Mouse (Mus musculus): Measurements from ENCODE around the gene Ap1m1. TPM values are rescaled to one million over a fixed set of nuclear protein-coding genes. Genes with fewer than 3 reads are reported as not detected.

Ap1m1 gene
- polyA plus RNA-seq, 1 experiment from 2014 or later = 118 TPM

DNA sequence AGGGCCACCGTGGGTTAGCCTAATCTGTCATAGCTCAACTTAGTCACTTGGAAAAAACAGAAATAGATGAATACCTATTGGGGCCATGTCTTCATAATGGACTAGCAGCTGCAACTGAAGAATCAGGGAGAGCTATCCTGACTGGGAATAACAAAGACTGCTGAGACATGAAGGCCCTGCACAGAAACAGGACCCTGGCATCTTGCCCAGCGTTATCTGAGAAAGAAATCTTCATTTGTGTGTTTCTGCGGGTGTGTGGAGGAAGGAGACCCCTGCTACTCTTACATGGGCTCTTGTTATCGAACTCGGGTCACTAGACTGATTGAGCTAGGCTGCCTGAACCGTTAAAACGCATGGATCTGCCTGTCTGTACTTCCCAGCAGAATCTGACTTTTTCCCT is 1.1 kb downstream of the Ap1m1 start:
- Histone ChIP-seq H3K27ac (replicated peaks; ENCODE audit: low read depth, low read length) (no peak overlapping the region), H3K4me2 (ENCODE audit: low read depth, severe bottlenecking) (peak overlapping the region; percentile 64), H3K4me1 (ENCODE audit: control insufficient read depth, insufficient read depth, low read length) (peaks cover 3% of the 10 kb centered on the region; the same call in 1 of the 2 replicates), H3K36me3 (ENCODE audit: control insufficient read depth, insufficient read depth, low read length) (no peaks in the 10 kb centered on the region), H3K4me3 (ENCODE audit: low read depth, low read length) (peak overlapping the region; percentile 64), H3K9ac (ENCODE audit: low read length) (peak overlapping the region; percentile 65), H3K27me3 (ENCODE audit: control insufficient read depth, insufficient read depth, low read length) (no peaks in the 10 kb centered on the region), H3K9me3 (ENCODE audit: control insufficient read depth, low read length) (no peaks in the 10 kb centered on the region)
- WGBS = 81% methylated on average over 7 of the region's 7 CpGs
- DNase-seq (ENCODE audit: low spot score) (no peak), ATAC-seq (ENCODE audit: insufficient number of reproducible peaks, low FRiP score, low TSS enrichment, low read depth) (no peak)

DNA sequence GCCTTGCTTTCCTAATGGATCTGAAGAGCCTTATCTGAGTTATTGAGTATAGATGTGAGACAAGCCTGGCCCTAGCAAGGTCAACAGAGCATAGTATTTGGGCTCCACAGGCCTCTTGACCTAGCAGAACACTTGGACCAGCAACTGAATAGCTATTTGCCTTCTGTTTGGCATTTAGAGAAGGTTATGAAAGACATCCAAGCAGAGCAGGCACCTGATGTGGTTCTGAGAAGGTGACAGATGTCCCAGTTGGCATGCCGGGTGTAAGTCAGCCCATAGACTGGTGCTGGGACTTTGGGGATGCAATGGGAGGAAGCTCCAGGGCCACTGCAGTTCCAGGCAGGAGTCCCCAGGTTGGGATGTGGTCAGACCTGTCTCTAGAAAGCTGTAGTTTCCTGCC is 2.4 kb downstream of the Ap1m1 start:
- Histone ChIP-seq H3K9ac (ENCODE audit: low read length) (no peak overlapping the region), H3K4me2 (ENCODE audit: low read depth, severe bottlenecking) (no peak overlapping the region), H3K4me1 (ENCODE audit: control insufficient read depth, insufficient read depth, low read length) (peaks cover 3% of the 10 kb centered on the region; the same call in 1 of the 2 replicates), H3K9me3 (ENCODE audit: control insufficient read depth, low read length) (no peaks in the 10 kb centered on the region), H3K4me3 (ENCODE audit: low read depth, low read length) (no peak overlapping the region), H3K27ac (replicated peaks; ENCODE audit: low read depth, low read length) (no peak overlapping the region), H3K27me3 (ENCODE audit: control insufficient read depth, insufficient read depth, low read length) (no peaks in the 10 kb centered on the region), H3K36me3 (ENCODE audit: control insufficient read depth, insufficient read depth, low read length) (no peaks in the 10 kb centered on the region)
- ATAC-seq (ENCODE audit: insufficient number of reproducible peaks, low FRiP score, low TSS enrichment, low read depth) (no peak), DNase-seq (ENCODE audit: low spot score) (no peak)
- WGBS = 96% methylated on average over 1 of the region's 1 CpGs

DNA sequence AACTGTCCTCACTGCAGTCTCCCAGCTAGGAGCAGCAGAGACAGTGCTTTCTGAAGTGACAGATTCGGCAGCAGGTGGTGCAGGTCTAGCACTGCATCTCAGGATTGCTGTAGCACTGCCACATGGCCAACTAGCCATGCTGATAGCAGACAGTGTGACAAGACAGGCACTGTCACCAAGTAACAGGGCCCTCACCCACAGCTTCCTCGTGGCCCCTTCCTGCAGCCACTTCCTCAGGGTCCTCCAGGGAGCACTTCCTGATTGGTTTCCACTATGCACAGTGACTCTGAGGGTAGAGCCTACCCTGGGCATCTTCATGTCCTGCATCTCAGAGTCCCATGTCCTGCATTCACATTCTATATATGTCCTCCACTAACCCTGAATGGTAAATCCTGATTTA is 4.8 kb downstream of the Ap1m1 start:
- Histone ChIP-seq H3K9ac (ENCODE audit: low read length) (no peak overlapping the region), H3K9me3 (ENCODE audit: control insufficient read depth, low read length) (no peaks in the 10 kb centered on the region), H3K4me1 (ENCODE audit: control insufficient read depth, insufficient read depth, low read length) (peaks cover 3% of the 10 kb centered on the region; the same call in 1 of the 2 replicates), H3K27ac (replicated peaks; ENCODE audit: low read depth, low read length) (no peak overlapping the region), H3K36me3 (ENCODE audit: control insufficient read depth, insufficient read depth, low read length) (no peaks in the 10 kb centered on the region), H3K27me3 (ENCODE audit: control insufficient read depth, insufficient read depth, low read length) (no peaks in the 10 kb centered on the region), H3K4me2 (ENCODE audit: low read depth, severe bottlenecking) (no peak overlapping the region), H3K4me3 (ENCODE audit: low read depth, low read length) (no peak overlapping the region)
- DNase-seq (ENCODE audit: low spot score) (no peak), ATAC-seq (ENCODE audit: insufficient number of reproducible peaks, low FRiP score, low TSS enrichment, low read depth) (no peak)
- 78% methylated on average over 2 of the region's 2 CpGs for WGBS

DNA sequence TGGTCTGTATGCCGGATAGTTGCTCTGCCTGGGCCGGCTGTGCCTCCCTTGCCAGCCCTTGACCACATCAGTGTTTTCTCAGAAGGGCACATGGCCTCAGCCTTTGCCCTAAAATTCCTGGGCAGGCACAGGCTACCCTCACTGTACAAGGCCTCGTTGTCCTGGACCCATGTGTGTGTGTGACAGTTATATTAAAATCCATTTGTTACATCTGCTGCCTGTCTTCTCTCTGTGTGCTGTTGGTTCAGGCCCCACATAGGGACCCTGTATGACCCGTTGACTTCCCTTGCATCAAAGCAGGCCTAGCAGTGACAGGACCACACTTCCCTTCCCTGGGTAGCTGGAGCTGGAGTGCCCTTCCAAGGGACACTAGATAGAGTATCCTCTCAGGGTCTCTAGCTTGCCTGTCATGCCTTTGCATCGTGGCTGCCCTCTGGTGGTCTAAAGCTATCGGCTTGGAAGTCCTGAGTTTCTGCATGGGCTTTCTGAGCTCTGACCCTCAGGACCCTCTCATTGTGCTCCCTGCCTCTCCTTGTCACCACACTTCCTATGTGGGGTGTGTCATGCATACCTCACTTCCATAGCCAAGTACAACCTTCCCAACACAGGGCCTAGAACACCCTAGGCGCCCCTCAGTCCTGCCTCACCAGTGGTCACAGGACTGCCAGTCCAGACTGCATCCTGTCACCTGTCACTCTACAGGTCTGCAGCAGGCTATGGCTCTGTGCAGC is 17.5 kb downstream of the Ap1m1 start:
- no peaks in the 10 kb centered on the region; the same call in 1 of the 2 replicates for H3K4me1 ChIP-seq (ENCODE audit: control insufficient read depth, insufficient read depth, low read length)
- peaks cover 5% of the 10 kb centered on the region; the same call in 1 of the 2 replicates for H3K36me3 ChIP-seq (ENCODE audit: control insufficient read depth, insufficient read depth, low read length)
- H3K9me3 ChIP-seq (ENCODE audit: control insufficient read depth, low read length) = no peaks in the 10 kb centered on the region
- H3K4me3 ChIP-seq (ENCODE audit: low read depth, low read length) = no peak overlapping the region
- H3K9ac ChIP-seq (ENCODE audit: low read length) = no peak overlapping the region
- H3K27ac ChIP-seq (replicated peaks; ENCODE audit: low read depth, low read length) = no peak overlapping the region
- 52% methylated on average over 7 of the region's 7 CpGs for WGBS
- no peak for ATAC-seq (ENCODE audit: insufficient number of reproducible peaks, low FRiP score, low TSS enrichment, low read depth)
- no peak overlapping the region for H3K4me2 ChIP-seq (ENCODE audit: low read depth, severe bottlenecking)
- DNase-seq (ENCODE audit: low spot score) = peak; percentile 65
- H3K27me3 ChIP-seq (ENCODE audit: control insufficient read depth, insufficient read depth, low read length) = no peaks in the 10 kb centered on the region

DNA sequence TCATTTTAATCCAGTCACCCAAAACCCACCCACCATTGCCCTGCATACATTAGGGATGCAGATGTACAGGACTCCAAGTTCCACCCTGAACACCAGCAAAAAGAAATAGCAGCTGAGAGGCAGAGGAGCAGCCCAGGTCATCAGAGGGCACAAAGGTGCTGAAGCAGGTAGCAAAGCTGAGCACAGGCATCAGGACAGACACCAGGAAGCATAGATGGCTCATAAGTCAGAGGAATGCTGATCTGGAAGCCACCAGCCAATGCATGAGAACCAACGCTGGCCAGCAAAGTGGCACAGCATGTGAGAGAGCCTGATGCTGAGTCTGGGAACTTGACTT is 18.1 kb downstream of the Ap1m1 start:
- WGBS = 100% methylated on average over 1 of the region's 1 CpGs
- Histone ChIP-seq H3K27ac (replicated peaks; ENCODE audit: low read depth, low read length) (no peak overlapping the region), H3K9ac (ENCODE audit: low read length) (no peak overlapping the region), H3K27me3 (ENCODE audit: control insufficient read depth, insufficient read depth, low read length) (no peaks in the 10 kb centered on the region), H3K4me1 (ENCODE audit: control insufficient read depth, insufficient read depth, low read length) (no peaks in the 10 kb centered on the region; the same call in 1 of the 2 replicates), H3K4me3 (ENCODE audit: low read depth, low read length) (no peak overlapping the region), H3K36me3 (ENCODE audit: control insufficient read depth, insufficient read depth, low read length) (no peaks in the 10 kb centered on the region; the same call in 1 of the 2 replicates), H3K4me2 (ENCODE audit: low read depth, severe bottlenecking) (no peak overlapping the region), H3K9me3 (ENCODE audit: control insufficient read depth, low read length) (no peaks in the 10 kb centered on the region)
- no peak for DNase-seq (ENCODE audit: low spot score)
- no peak for ATAC-seq (ENCODE audit: insufficient number of reproducible peaks, low FRiP score, low TSS enrichment, low read depth)

DNA sequence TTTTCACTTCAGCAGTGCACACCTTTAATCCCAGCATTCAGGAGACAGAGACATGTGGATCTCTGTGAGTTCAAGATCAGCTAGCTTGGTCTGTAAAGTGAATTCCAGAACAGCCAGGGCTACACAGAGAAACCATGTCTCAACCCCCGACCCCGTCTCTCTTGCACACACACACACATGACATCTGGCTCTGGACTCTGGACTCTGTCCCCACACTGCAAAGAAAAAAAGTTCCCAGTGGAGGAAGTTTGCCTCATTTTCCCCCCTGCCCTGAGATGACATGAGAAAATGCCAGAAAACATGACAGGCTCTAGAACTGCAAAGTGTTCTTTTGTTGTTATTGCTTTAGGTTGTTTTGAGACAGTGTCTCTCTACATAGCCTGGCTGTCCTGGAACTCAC is 20.0 kb downstream of the Ap1m1 start:
- no peak for ATAC-seq (ENCODE audit: insufficient number of reproducible peaks, low FRiP score, low TSS enrichment, low read depth)
- Histone ChIP-seq H3K4me1 (ENCODE audit: control insufficient read depth, insufficient read depth, low read length) (no peaks in the 10 kb centered on the region; the same call in 1 of the 2 replicates), H3K27ac (replicated peaks; ENCODE audit: low read depth, low read length) (no peak overlapping the region), H3K36me3 (ENCODE audit: control insufficient read depth, insufficient read depth, low read length) (no peaks in the 10 kb centered on the region), H3K4me3 (ENCODE audit: low read depth, low read length) (no peak overlapping the region), H3K27me3 (ENCODE audit: control insufficient read depth, insufficient read depth, low read length) (no peaks in the 10 kb centered on the region), H3K4me2 (ENCODE audit: low read depth, severe bottlenecking) (no peak overlapping the region), H3K9me3 (ENCODE audit: control insufficient read depth, low read length) (no peaks in the 10 kb centered on the region), H3K9ac (ENCODE audit: low read length) (no peak overlapping the region)
- DNase-seq (ENCODE audit: low spot score) = no peak
- WGBS = 74% methylated on average over 2 of the region's 2 CpGs

DNA sequence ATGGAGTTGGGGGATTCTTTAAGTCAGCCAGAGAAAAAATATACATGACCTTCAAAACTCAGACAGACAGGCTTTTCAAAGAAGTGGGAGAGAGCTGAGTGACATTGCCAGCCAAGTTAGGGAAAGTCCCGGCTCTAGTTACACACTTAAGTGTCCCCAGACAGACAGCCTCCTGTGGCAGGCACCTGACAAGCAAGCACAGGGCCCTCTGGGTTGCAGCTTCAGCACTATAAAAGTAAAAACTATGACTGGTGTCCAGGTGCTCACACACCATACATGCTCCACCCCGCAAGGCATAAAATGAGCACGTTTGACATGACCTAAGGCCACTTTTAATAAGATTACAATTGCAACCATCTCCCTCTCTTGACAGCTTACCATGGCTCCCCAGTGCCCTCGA is 20.8 kb downstream of the Ap1m1 start:
- no peak overlapping the region for H3K4me3 ChIP-seq (ENCODE audit: low read depth, low read length)
- H3K27me3 ChIP-seq (ENCODE audit: control insufficient read depth, insufficient read depth, low read length) = no peaks in the 10 kb centered on the region
- H3K4me1 ChIP-seq (ENCODE audit: control insufficient read depth, insufficient read depth, low read length) = no peaks in the 10 kb centered on the region; the same call in 1 of the 2 replicates
- no peak overlapping the region for H3K27ac ChIP-seq (replicated peaks; ENCODE audit: low read depth, low read length)
- H3K36me3 ChIP-seq (ENCODE audit: control insufficient read depth, insufficient read depth, low read length) = no peaks in the 10 kb centered on the region
- H3K9ac ChIP-seq (ENCODE audit: low read length) = no peak overlapping the region
- H3K9me3 ChIP-seq (ENCODE audit: control insufficient read depth, low read length) = no peaks in the 10 kb centered on the region
- DNase-seq (ENCODE audit: low spot score) (no peak), ATAC-seq (ENCODE audit: insufficient number of reproducible peaks, low FRiP score, low TSS enrichment, low read depth) (no peak)
- WGBS = 62% methylated on average over 4 of the region's 4 CpGs
- no peak overlapping the region for H3K4me2 ChIP-seq (ENCODE audit: low read depth, severe bottlenecking)

DNA sequence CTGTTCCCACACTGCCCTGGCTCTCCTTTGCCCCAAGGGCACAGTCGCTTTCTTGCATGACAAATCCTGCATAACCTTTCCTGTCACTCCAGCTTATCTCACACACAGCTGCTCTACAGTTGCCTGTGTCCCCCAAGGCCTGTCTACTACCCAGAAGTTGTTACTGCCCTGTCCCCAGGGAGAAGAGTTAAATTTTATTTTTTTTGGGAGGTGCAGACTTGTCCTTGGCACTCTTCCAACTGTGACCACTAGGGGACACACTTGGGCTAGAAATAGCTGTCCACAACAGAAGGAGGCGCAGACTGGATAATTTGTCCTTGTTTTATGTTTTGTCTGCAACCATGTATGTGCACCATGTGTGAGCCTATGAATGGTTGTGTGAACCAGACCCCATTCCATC is 21.2 kb downstream of the Ap1m1 start:
- no peak overlapping the region for H3K4me3 ChIP-seq (ENCODE audit: low read depth, low read length)
- ATAC-seq (ENCODE audit: insufficient number of reproducible peaks, low FRiP score, low TSS enrichment, low read depth) (peak; percentile 67; the same call in 1 of the 2 replicates), DNase-seq (ENCODE audit: low spot score) (peak; percentile 84)
- H3K36me3 ChIP-seq (ENCODE audit: control insufficient read depth, insufficient read depth, low read length) = no peaks in the 10 kb centered on the region
- WGBS = 24% methylated on average over 2 of the region's 2 CpGs
- no peaks in the 10 kb centered on the region; the same call in 1 of the 2 replicates for H3K4me1 ChIP-seq (ENCODE audit: control insufficient read depth, insufficient read depth, low read length)
- H3K9ac ChIP-seq (ENCODE audit: low read length) = no peak overlapping the region
- H3K9me3 ChIP-seq (ENCODE audit: control insufficient read depth, low read length) = no peaks in the 10 kb centered on the region
- H3K27me3 ChIP-seq (ENCODE audit: control insufficient read depth, insufficient read depth, low read length) = no peaks in the 10 kb centered on the region
- H3K27ac ChIP-seq (replicated peaks; ENCODE audit: low read depth, low read length) = no peak overlapping the region
- no peak overlapping the region for H3K4me2 ChIP-seq (ENCODE audit: low read depth, severe bottlenecking)

DNA sequence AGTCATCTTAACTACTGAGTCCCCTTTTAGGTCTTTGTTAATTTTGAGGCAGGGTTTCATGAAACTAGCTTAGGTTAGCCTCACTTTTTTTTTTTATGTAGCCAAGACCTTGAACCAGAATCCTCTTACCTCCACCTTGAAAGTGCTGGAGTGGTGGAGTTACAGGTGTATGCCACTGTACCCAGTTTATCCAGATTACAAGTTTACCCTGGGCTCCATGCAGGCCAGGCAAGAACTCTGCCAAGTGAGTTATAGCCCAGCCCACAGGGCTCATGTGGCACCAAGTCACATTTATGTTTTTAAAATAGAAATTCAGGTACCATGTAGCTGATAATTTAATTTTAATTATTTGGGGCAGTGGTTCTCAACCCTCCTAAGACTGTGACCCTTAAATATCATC is 21.6 kb downstream of the Ap1m1 start:
- no peak overlapping the region for H3K27ac ChIP-seq (replicated peaks; ENCODE audit: low read depth, low read length)
- no peak overlapping the region for H3K9ac ChIP-seq (ENCODE audit: low read length)
- no peaks in the 10 kb centered on the region for H3K27me3 ChIP-seq (ENCODE audit: control insufficient read depth, insufficient read depth, low read length)
- no peaks in the 10 kb centered on the region for H3K36me3 ChIP-seq (ENCODE audit: control insufficient read depth, insufficient read depth, low read length)
- no peaks in the 10 kb centered on the region; the same call in 1 of the 2 replicates for H3K4me1 ChIP-seq (ENCODE audit: control insufficient read depth, insufficient read depth, low read length)
- no peak overlapping the region for H3K4me3 ChIP-seq (ENCODE audit: low read depth, low read length)
- no peak for DNase-seq (ENCODE audit: low spot score)
- no peaks in the 10 kb centered on the region for H3K9me3 ChIP-seq (ENCODE audit: control insufficient read depth, low read length)
- no peak for ATAC-seq (ENCODE audit: insufficient number of reproducible peaks, low FRiP score, low TSS enrichment, low read depth)
- no peak overlapping the region for H3K4me2 ChIP-seq (ENCODE audit: low read depth, severe bottlenecking)

Measured in limb, embryonic 11.5 days (tissue).